Mouse (Mus musculus) forelimb bud, embryonic 11.5 days (tissue): Measurements from ENCODE around the gene Pfpl.

Experiments
- DNase-seq: peaks from one replicate; pipeline ENCODE4 v3.0.0-alpha.2; 2012; ENCODE audit warnings: low read depth, low spot score

Gene Pfpl

DNA sequence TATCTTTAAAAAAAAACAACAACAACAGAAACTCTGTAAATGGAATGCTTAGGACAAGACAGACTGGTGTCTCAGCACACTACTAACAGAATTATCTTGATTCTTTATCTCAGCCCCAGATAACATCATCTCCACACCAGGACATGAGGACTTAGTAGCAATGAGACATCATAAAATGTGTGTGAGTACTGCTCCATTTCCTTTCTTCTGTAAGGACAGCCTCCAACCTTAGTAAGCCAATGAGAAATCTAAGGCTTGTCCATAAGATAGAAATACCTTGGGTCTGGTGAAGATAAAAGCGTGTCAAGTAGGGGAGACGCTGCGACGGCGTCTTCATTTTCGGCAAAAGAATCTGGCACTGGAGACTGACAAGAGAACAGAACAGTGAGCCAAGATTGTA, at the start of gene Pfpl:
Gene Pfpl (plus strand): TSS at position 301 of the 400 bp plus-strand sequence.
- DNase-seq, result no peak

DNA sequence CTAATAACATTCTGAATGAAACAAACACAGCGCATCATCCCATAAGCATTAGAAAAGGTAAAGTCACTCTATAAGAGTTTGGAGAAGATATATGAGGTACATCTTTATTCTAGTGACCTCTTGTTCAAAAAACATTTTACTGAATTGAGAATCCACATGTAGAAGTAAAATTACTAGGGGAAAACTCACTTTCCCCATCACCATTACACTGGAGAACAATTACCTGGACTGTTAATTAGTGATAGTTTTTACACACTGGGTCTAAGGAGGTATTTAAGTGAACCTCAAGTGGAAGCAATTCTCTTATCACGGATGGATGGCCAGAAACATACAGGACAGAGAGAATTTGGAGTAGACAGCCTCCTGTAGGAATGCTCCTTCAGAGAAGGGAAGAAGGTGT, 40.7 kb upstream of the Pfpl start, which contains the start of gene Olfr1440:
Gene Olfr1440 (plus strand): TSS at position 301 of the 400 bp plus-strand sequence.
- no peak for DNase-seq

DNA sequence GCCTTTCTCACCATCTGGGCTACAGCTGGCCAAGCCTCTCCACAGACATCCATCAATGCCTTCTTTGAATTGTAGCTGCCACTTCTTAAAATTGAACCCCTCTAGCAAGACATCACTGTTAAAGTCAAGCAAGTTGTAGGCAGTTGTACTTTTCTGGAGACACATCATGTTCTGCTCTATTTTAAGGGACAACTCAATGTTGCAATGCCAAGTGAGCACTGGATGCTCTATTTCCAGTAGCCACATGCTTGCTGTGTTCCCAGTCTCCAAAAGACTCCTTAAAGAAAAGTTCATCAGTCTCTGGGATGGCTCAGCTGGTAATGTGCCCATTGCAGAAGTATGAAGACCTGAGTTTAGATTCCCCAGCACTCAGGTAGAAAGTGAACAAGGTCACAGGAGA, 14.0 kb upstream of the Pfpl start:
- DNase-seq, result no peak

DNA sequence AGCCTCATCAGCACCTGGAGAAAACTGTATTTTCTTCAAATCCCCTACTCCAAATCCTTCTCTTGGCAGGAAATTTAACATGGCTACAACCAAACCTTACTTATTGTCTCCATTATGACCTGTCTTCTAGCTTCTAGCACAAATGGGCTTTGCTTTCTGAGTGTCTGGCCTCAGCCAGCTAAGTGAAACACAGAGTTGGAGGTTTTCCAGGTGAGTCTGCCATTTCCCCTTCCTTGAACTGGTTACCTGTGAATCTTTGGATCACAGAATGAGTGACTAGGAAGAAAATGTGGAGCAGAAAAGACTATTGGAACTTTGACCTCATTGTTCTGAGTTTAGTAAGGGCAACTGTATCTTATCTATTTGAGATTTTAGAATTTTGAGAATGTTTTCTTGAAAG, 10.3 kb upstream of the Pfpl start, which contains the start of gene Olfr1441:
Gene Olfr1441 (plus strand): TSS at position 73 of the 400 bp plus-strand sequence.
- no peak for DNase-seq

DNA sequence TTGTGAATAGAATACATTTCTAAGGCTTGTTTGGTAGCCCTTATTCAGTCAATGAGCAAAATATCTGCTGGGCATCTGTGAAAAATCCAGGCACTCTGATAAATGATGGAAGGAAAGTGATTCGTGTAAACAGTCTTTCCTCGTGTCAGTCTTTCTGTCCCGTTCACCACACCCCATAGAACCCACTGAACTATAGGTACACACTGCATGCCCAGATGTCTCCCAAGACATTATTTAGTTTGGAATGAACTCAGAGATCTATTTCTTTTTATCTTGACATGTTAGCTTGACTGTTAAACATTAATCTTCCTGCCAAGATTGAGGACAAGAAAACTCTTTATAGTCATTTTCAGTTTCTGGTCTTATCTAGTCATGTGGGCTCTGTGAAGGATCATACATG, 9.4 kb upstream of the Pfpl start:
- DNase-seq, result no peak

DNA sequence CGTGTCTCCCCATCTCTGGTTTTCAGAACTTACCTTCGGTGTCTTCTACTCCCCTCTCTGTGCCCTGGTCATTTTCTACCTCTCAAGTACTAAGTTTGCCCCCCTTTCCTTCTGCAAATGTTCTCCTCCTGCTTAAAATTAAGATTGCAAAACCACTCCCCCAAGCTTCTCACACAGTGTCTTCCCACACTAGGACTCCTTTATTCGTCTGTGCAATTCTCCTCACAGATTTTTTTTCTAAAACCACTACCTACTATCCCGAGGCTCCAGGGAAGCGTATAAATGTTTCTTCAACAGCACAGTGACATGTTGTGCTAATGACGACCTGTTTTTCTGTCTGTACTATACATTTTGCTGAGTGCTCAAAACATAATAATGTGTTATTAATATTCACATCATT, 7.2 kb upstream of the Pfpl start:
- no peak for DNase-seq

DNA sequence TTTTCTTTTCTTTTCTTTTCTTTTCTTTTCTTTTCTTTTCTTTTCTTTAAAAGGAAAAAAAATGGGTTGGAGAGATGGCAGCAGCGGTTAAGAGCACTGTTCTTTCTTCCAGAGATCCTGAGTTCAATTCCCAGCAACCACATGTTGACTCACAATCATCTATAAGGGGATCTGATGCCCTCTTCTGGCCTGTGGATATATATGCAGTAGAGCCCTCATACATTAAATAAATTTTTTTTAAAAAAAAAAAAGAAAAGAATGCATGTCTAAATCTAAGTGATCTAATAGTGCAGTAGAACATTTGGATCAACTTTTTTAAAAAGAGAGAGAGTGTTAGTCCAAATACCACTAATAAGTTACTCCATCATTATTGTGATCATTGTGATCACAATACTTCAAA, 6.0 kb upstream of the Pfpl start:
- no peak for DNase-seq

DNA sequence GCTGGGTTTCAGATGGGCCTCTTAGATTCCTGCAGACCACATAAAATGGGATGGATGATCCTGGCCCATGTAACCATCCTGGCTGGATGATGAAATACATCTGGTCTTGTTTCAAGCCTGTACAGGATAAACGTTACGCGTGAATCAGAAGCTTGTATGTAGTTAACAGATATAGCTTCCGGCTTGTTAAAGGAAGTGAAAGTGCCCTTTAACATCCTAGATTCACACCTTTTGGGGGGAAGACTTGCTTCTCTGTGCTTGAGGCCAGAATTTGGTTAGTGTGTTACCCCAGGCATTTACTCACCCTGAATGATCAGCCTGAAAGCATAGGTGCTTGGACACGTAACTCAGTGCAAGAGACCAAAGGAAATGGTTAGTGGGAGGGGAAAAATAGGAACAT, 604 bp upstream of the Pfpl start:
- DNase-seq, result no peak

DNA sequence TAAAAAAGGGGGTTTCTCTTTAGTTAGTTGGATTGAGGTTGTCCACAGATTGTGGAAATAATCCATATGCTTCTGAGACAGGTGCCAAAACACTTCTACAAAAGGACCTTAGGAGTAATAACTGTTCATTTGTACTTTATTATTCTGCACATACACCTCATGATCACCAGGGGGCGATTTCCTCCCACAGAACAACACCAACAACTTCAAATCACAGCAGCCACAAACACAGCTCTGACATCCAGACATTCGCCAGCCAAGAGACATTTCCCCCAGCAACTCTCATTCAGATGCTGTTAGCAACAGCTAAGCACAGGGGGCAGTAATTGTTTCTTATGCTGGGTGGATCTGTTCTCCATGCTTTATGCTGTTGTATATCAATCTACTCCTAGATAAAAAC, 5.3 kb downstream of the Pfpl start:
- DNase-seq, result peak; percentile 24

DNA sequence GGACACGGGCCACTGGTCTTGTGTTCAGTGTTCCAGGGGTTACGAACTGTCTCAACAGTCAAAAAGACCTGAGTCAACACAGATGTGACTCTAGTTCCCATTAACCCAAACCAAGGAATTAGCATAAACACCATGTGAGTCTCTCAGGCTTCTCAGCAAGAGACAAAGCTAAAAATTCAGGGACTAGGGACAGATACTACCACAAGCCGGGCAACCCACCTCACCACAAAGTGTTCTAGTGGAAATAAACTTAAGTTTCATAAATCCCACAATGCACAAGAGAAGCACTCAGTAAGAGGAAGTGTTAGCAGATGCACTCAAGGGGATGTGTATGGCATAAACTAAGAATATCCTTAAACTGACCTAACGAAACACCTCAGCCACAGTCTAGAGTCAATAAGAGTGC, 7.3 kb downstream of the Pfpl start:
- no peak for DNase-seq

DNA sequence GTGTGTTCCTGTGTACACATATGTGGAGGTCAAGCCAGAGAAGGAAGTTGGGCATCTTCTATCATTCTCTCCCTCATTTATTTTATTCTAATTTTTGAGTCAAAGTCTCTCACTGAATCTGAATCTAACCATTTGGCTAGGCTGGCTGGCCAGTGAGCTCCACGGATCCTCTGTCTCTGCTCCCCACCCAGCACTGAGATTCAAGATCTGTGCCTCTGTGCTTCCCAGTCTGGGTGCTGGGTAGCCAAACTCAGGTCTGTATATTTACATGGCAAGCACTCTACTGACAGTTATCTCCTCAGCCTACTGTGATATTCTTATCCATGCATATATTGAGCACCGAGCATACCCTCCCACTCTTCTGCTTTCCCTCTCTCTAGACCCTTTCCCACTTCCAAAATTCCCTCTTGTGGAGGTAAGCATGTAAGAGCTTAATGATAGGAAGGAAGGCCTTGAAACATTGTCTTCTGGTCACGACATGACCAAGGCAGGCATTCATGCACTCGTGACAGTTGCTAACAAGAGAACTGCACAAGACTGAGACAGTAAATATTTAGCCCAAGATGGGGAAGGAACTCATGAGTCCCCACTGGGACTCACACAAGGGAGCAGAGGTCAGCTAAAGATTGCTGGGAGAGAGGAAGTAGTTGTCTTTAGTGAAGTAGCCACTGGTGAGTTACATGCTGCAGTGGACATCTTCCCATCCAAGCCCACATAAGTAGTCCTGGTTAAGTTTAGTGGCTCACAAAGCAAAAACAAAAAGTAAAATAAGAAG, 8.2 kb downstream of the Pfpl start:
- DNase-seq, result no peak

DNA sequence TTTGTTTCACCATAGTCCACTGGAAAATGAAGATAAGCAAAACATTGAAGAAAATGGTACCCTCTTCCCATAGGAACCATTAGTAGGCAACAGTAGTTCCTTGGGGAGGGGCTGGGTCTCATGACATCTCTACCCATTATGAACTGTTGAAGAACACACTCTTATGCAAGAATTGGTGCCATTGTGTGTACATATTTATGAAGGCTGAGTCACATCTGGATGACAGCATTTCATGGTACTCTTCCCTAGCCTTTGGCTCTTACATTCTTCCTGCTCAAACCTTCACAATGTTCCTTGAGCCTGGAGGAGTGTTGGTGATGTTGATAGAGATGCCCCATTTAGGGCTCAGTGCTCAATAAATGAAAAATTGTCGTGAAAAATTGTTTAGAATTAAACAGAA, 11.9 kb downstream of the Pfpl start:
- no peak for DNase-seq

DNA sequence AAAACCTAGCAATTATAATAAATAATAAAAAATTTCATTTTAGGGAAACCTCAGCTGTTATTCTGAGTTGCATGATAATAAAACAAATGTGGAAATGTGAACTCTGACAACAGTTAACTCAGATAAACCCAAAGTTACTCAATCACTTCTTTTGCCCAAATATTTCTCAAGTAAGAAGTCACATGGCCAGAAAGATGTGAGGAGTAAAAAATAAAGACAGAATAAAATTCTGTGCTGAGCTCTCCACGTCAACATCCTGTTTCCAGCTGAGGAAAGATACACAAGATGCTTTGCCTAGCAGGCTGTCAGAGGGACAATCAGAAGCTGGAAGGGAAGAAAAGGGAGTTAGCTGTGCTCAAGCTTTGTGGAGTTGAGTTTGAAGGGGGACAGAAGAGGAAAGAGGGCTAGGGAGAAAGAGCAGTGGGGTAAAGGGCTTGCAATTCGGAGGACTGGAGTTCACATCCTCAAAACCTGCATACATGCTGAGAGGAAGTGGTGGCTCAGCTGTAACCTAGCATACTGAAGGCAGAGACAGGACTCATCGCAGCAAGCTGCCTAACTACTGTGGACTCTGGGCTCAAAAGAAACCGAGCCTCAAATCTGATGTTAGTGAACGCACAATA, 12.5 kb downstream of the Pfpl start:
- no peak for DNase-seq

DNA sequence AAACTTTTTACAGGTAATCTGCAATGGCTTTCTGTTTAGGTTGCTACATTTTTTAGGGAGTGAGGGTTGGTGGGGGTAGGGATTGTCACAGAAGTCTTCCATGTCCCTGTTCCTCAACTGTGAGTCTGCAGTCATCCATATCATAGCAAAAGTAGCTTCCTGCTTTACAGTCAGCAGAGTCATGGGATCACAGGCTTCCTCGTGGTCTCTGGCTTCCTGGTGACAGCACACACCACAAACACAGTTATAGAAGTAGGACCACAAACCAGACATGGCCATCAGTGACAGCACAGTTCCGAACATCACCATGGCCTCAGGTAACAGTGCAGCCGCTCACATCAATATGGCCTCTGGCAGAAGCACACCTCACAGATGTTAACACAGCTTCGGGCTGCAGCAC, 14.9 kb downstream of the Pfpl start:
- DNase-seq, result no peak

DNA sequence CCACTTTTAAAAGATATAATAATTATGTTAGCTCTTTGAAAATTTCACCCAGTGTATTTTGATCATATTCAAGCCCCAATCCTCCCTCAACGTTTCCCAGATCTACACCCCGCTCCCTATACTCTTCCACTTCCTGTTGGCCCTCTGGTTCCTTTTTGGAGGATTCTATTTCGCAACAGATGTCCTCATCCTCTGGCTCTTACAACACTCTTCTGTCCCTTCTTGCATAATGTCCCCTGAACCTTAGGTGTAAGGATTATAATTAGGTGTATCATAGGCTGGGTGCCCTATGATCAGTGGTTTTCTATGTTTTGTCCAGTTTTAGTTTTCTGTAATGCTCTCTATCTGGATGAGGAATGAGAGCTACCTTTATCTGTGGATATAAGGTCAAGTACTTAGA, 17.3 kb downstream of the Pfpl start:
- DNase-seq, result no peak

DNA sequence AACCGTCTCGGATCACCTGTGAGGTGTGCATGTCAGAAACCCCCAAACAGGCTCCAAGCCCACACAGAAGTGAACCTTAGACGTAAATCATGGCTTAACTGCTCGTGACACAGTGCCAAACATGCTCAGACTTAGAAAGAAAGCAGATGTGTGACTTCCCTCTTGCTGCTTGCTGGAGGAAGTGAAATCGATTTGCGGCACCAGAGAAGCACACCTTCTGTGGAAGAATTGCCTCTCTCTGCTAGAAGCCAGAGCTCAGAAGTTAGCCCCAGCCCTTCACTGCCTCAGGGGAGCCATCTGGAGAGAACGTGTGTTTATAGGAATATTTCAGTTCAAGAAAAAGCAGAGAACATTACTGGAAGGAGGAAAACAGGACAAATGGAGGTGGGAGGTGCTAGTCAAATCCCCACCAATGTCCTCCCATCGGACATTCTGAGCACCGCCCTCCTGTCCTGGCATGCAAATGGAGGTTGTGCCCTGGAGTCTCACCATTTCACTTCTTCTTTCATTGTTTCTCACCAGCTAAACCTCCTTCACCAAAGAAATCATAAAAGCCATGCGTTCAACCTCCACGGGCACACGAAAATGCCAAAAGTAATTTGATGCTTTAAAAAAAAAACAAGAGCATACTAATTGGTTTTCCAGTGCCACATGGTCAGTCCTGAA, 29.8 kb downstream of the Pfpl start:
- peak; percentile 58 for DNase-seq

DNA sequence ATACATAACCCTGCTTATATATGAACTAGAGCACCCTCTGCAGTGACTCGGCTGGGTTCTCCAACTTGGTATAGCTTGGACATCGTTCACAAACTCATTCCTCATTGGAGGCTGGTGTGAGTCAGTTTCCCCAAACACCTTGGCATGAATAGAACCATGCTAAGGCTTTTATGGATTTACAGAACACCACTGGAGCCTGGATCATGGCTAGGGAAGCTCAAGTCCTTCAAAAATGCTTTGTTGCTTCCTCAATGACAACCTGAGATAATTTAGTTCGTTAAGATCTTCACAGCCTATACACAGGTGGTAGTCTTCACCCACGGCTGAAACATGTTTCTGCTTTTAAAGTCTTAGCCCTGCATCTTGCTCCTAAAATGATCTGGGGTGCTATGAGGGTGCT, 31.8 kb downstream of the Pfpl start:
- DNase-seq, result no peak

DNA sequence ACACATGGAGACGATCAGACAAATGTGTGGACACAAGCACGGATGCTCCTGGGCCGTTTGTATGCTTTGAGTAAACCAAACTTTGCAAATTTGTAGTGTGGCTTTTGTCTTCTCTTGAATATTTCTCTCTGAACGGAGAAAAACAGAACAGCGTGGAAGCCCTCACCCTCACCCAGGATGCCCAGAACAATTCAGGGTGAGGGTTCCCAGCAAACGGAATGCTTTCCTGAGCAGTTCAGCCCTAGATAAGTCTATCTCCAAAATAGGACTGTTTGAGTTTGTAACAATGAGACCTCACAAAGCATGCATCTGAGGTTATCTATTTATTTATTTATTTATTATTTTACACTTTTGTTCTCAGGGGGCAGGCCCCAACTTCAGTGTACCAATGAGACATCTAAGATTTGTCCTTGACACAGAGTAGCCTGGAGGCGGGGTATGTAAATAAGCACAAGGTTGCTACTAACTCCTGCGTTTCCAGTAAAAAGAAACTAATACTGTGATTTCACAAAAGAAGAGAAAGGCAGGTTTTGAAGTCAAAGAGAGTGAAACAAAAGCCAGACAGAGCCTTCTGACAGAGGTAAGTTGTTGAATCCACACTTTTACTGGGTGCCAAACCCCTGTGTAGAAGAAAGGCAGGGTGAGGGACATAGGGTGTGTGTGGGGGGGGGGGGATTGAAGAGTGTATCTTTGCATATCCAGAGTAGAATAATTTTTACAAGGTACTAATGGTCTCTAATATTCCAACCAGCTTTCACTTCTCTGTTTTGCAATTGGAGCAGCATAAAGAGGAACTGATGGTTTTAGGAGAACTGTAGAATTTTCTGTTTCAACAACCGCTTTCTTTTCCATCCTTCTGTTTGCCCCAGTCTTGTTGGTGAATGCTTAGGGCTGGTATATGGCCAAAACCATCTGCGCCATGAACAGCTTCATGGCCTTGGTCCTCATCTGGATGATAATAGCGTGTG, 32.9 kb downstream of the Pfpl start, which contains the start of gene Mpeg1:
Gene Mpeg1 (plus strand): TSS at position 498 of the 968 bp plus-strand sequence.
- DNase-seq, result no peak

DNA sequence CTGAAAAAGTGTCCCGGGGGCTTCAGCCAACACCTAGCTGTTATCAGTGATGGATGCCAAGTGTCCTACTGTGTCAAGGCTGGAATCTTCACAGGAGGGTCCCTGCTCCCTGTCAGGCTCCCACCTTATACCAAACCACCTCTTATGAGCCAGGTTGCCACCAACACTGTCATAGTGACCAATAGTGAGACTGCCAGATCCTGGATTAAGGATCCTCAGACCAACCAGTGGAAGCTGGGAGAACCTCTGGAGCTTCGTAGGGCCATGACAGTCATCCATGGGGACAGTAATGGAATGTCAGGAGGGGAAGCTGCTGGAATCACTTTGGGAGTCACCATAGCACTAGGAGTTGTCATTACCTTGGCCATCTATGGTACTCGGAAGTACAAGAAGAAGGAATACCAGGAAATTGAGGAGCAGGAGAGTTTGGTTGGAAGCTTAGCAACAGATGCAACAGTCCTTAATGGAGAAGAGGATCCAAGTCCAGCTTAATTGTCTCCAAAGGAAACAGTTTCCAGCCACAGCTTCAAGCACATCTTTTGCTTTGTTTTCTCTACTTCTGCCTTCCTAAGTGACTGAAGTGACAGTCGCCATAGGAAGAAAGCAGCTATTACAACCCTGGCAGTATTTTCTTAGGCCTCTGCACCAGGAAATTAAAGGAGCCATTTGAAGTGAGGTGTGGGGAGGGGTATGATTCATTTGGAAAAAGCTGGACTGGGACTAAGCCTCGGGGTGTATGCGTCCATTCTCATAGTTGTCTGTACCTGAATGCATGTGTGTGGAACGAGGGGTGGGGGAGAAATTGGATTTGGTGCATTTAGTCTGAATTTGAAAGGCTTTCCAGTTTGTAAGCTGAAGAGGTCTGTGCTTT, 35.4 kb downstream of the Pfpl start:
- no peak for DNase-seq

DNA sequence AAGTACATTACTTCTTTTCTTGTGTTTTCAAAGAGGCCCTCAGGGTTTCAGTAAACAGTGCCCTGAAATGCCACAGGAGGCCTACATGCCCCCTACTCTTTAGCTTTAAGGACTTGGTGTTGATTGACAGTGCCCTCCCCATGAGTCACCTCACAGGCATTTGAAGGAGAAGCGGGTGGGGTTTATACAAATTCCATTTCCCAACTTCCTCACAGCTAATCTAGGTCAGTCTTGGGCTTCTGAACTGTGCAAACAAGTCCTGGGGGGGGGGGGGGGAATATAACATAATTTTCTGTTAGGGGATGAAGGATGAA, 36.0 kb downstream of the Pfpl start:
- DNase-seq, result no peak

DNA sequence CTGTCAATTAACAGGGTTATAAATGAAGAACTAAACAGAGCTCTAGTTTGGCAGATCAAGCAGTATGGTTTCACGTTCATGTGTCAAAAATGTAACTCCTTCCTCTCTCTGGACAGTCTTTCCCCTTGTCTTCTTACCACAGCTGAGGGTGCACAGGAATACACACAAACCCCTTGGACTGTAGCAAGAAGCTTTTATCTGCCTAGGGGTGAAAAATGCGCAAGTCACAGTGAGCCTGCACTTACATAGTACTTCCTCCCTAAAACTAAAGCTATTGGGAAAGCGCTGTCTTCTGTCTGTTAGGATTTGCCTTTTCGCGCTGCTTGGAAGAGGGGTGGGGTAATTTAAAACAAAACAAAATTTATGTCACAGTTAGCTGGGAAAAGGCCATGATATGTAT, 36.4 kb downstream of the Pfpl start:
- DNase-seq, result no peak
